Mouse (Mus musculus): ENCODE measurements around the gene Spint3.

Gene Spint3

GRCm38 (mm10) chr2:164549963-164550894 is 23.0 kb downstream of the Spint3 start:
- no peak for DNase-seq (ENCODE audit: low read depth, low spot score)

DNA sequence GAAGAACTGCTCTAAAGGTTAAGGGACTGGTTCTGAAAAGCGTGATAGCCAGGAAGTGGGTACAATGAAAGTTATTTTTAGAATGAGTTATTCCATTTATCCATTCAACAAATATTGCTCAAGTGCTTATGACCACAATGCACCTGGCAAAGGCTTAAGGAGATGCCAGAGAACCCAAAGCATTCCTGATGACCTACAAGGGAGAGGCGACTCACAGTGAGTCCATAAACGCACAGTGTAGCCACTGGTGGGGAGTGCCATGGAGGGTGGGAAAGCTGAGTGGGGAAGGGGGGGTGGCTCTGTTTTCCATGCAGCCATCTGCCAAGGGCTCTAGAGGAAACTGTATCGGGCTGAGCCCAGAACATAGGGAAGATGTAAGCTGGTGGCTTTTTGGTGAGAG is 23.9 kb downstream of the Spint3 start:
- DNase-seq (ENCODE audit: low read depth, low spot score), result peak; percentile 63

GRCm38 (mm10) chr2:164544454-164545097 is 28.7 kb downstream of the Spint3 start:
- no peak for DNase-seq (ENCODE audit: low read depth, low spot score)

- DNase-seq (ENCODE audit: low read depth, low spot score), result no peak
Observed at GRCm38 (mm10) chr2:164543745-164544144, 29.5 kb downstream of the Spint3 start.

DNA sequence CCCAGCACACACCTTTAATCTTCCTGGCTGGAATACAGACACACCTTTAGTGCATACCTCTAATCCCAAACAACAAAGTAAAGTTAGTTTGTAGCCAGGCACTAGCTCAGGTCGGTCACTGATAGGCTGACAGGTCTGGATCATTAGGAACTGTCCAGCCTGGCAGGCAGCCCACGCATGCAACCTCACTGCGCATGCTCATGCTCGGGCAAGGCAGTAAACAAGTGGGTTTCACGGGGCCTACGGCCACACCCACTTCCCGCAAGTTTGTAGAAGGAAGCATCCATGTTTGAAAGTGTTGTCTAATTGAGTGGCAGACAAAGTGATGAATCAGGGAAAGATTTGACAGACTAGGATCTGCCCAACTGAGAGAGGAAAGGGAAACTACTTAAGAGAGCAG is 30.7 kb downstream of the Spint3 start:
- DNase-seq (ENCODE audit: low read depth, low spot score), result no peak

GRCm38 (mm10) chr2:164542132-164542531 is 31.1 kb downstream of the Spint3 start:
- DNase-seq (ENCODE audit: low read depth, low spot score), result no peak

DNA sequence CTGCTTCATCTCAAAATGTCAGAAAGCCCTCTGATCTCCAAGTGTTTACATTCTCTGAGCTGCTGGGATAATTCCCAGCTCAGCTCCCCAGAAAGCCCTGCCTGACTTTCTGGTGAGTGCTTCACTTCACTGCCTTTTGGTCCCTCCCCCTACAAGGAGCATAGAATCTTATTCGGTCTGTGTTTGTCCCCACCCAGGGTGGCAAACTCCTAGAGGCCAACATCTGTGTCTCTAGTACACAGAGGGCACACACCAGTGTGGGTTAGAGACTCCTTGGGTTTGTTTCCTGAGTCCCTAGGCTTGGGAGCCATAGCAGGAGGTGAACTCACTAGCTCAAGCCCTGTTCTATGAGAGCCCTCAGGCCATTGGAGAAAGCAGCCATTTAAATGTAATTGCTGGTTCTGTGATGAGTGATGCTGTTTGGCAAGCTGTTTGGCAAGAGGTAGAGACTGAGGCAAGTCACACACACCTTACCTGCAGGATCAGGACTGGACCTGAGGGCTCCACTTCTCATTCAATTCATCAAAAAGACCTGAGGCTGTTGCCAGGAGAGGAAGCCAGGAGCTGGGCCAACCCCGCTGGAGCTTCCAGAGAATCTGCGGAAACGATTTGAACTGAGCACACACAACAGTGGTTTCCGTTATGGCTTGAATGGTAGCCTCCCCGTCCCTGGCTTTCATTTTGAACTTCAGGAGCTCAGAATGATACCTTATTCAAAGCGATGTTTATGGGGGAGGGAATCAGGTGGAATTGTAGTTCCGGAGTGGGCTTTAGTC is 32.4 kb downstream of the Spint3 start:
- no peak for DNase-seq (ENCODE audit: low read depth, low spot score)

- DNase-seq (ENCODE audit: low read depth, low spot score), result no peak
Observed at GRCm38 (mm10) chr2:164537003-164537402, 36.3 kb downstream of the Spint3 start.

DNA sequence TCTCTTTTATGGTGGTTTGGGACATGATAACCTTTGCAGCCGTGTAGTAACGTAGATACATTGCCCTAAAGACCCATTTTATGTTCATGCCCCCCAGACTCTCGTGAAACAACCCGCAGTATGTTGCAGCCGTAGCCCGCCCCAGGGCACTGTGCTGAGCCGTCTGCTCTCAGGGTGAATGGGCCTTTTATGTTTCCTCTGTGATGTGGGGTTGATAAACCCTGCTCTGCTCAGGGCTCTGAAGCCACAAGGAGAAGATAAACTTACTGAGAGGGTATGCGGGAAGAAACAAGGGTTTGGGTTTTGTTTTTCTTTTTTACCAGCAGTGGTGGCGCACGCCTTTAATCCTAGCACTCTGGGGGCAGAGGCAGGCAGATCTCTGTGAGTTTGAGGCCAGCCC is 38.9 kb downstream of the Spint3 start:
- DNase-seq (ENCODE audit: low read depth, low spot score), result no peak

DNA sequence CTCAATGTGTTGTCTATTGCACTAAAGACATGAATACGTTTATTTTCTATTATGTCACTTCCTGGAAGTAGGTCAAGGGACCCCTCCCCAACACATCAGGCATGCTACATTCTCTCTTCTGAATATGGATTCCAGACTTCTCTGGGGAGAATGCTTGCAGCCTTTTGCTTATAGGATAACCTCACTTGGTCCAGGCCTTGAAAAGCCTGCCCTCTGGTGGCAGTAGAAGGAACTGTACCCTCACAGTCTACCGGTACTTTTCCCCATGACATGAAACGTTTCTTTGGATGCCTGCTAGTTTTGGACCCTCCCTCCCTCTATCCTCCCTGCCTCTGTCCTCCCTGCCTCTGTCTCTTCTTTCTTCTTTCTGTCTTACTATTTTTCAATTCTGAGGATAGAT is 42.1 kb downstream of the Spint3 start:
- peak; percentile 91 for DNase-seq (ENCODE audit: low read depth, low spot score)

- no peak for DNase-seq (ENCODE audit: low read depth, low spot score)
Observed at GRCm38 (mm10) chr2:164528557-164528956, 44.7 kb downstream of the Spint3 start.

DNA sequence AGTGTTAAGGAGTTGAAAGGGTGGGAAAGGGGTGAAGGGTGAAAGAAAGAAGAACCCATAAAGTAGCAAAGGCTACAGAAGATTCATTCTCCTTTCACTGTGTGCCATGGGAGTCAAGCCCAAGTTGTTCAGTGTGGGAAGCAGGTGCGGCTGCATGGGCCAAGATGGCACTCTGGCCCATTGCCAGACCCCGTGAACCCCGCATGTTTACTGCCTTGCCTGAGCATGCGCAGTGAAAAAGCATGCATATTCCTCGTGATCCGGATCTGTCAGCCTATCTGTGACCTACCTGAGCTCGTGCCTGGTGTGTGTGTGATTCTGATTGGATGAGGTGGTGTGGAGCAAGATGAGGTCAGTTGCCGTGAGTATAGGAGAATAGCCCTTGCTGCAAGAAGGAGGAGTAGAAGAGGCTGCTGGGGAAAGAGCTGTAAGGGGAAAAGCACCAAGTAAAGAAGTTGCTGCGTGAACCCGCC is 49.9 kb downstream of the Spint3 start:
- DNase-seq (ENCODE audit: low read depth, low spot score), result no peak

- peak; percentile 71 for DNase-seq (ENCODE audit: low read depth, low spot score)
Observed at GRCm38 (mm10) chr2:164522280-164522679, 51.0 kb downstream of the Spint3 start.

- DNase-seq (ENCODE audit: low read depth, low spot score), result peak; percentile 90
Observed at GRCm38 (mm10) chr2:164521841-164522240, 51.4 kb downstream of the Spint3 start.

- DNase-seq (ENCODE audit: low read depth, low spot score), result peak; percentile 89
Observed at GRCm38 (mm10) chr2:164520782-164521181, 52.5 kb downstream of the Spint3 start.

Data from 3T3-L1 (cell line).